Mouse (Mus musculus) brain, embryonic 14.5 days (tissue): ENCODE measurements around the gene Mrpl53.

Experiments
- CTCF ChIP-seq: fragments of 200-500 bp; IDR thresholded peaks from 2 replicates; pipeline ENCODE4 v1.5.1; 2012; ENCODE audit warnings: inconsistent platforms, mild to moderate bottlenecking, moderate library complexity, borderline replicate concordance; ENCODE audit not compliant: insufficient read depth, insufficient read length; ENCODE audit errors: extremely low read depth
- POLR2A ChIP-seq: fragments of 200-500 bp; IDR thresholded peaks from 2 replicates; pipeline ENCODE4 v1.6.1; 2012; ENCODE audit warnings: mild to moderate bottlenecking, inconsistent platforms, borderline replicate concordance; ENCODE audit not compliant: poor library complexity, insufficient read depth, insufficient read length, severe bottlenecking; ENCODE audit errors: extremely low read depth

- TF ChIP-seq CTCF (no peak), POLR2A (no peak)
These were observed 26.2 kb downstream of the Mrpl53 start, which contains the start of gene Rtkn for GRCm38 (mm10) chr6:83134951-83135513.
